Mouse (Mus musculus) midbrain, embryonic 10.5 days (tissue): Measurements from ENCODE around the gene Pgp. TPM values are rescaled to one million over a fixed set of nuclear protein-coding genes. Genes with fewer than 3 reads are reported as not detected.
A peak's percentile ranks its signal among the peaks of the same experiment; 100 is the strongest.
"Not testable (repeated sequence)": the region's sequence is repeated elsewhere in the genome, so short reads cannot be mapped to it uniquely, and the experiment has no call there.

ENCODE experiments used
- DNase-seq: peaks from one replicate; pipeline ENCODE4 v3.0.0-alpha.2; 2017; ENCODE audit warnings: low spot score
- H3K27ac ChIP-seq: fragments of 300-500 bp; sonication (generic); replicated peaks from 2 replicates; pipeline ENCODE4 v1.5.1; 2016; ENCODE audit warnings: mild to moderate bottlenecking
- H3K27me3 ChIP-seq: fragments of 300-500 bp; sonication (generic); 2 replicates; pipeline ENCODE4 v1.6.1; 2016; ENCODE audit warnings: low read depth, mild to moderate bottlenecking; ENCODE audit not compliant: poor library complexity, severe bottlenecking
- H3K36me3 ChIP-seq: fragments of 300-500 bp; sonication (generic); 2 replicates; pipeline ENCODE4 v1.6.1; 2016; ENCODE audit warnings: mild to moderate bottlenecking, moderate library complexity
- H3K4me1 ChIP-seq: fragments of 300-500 bp; sonication (generic); 2 replicates; pipeline ENCODE4 v1.6.1; 2016
- H3K4me3 ChIP-seq: fragments of 300-500 bp; sonication (generic); 2 replicates; pipeline ENCODE4 v1.5.1; 2016; ENCODE audit warnings: mild to moderate bottlenecking, moderate library complexity
- H3K9me3 ChIP-seq: fragments of 300-500 bp; sonication (generic); replicated peaks from 2 replicates; pipeline ENCODE4 v1.6.1; 2016; ENCODE audit warnings: mild to moderate bottlenecking
- WGBS: fragments of 180-500 bp; shearing (Covaris S2); methylation state at CpG from one replicate; pipeline ENCODE4 v1.1.7; 2016; 5-methylcytosine and 5-hydroxymethylcytosine counted together
- polyA plus RNA-seq: library from polyadenylated mRNA; unstranded; fragments of >200 nt; fragmentation: Nextera tagmentation; extraction: Ambion mirVana; gene quantifications from 2 replicates; pipeline ENCODE4 v1.2.1, GENCODE M21; 2016

Pgp gene
- polyA plus RNA-seq, result 76.4 and 83.5 TPM in 2 replicates

DNA sequence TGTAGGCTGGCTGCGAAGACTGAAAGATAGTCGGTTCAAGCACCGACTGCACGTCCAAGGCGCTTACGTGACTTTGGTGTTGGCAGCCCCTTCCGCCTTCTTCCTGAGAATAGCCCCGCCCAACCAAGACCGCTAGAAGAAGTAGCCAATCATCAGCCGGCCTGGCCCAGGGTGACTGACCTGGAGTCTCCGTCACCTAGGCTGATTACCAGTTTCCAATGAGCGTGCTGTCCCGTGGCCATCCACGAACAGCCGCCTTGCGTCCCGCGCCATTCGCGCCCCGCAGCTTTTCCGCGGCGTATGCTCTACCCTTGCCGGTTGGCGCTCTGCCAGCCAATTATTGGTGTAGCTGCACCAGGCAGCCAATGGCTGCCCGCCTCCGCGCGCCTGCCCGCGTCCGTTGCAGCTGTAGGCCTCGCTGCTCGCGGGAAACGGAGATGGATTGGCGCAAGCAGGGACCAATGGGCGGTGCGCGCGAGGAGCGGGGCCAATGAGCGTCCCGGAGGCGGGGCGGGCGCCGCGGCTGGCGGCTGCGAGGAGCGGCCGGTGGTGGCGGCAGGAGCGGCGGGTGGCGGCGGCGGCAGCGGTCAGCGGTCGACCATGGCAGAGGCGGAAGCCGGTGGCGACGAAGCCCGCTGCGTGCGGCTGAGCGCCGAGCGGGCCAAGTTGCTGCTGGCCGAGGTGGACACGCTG lies at the start of gene Pgp, which contains the start of gene E4f1:
Gene Pgp (plus strand): TSS at position 483 of the 693 bp plus-strand sequence.
Gene E4f1 (minus strand): TSS at position 404 of the 693 bp plus-strand sequence.
- under 1% methylated on average over 75 of the region's 75 CpGs for WGBS
- H3K27me3 ChIP-seq, result no peaks in the 10 kb centered on the region
- H3K4me3 ChIP-seq, result peak within 1 kb of the TSS; percentile 95
- DNase-seq, result peak; percentile 98
- no peaks in the 10 kb centered on the region for H3K9me3 ChIP-seq
- H3K4me1 ChIP-seq, result peaks cover 26% of the 10 kb centered on the region
- peak within 1 kb of the TSS; percentile 93 for H3K27ac ChIP-seq
- H3K36me3 ChIP-seq, result peaks cover 28% of the 10 kb centered on the region

DNA sequence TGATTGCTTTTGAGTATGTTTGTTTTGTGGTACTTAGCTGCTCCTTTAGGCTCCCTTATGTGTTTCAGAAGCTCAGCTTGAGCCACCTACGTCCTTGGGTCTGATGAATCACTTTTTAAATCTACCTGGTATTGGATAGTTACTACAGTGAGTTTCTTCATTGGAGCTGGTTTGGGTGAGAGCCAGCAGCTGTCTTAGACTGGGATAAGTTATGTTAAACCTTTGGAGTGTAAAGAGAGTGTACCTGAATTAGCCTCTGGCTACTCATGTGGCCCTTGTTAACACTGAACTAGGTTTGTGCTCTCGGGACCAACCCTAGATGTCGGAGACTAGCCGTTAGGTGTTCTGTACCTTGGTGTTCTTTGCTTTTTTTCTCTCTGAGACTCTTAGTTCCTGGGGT lies 47.1 kb upstream of the Pgp start:
- Histone ChIP-seq H3K36me3 (peaks cover 78% of the 10 kb centered on the region), H3K9me3 (no peaks in the 10 kb centered on the region), H3K27ac (no peak overlapping the region), H3K4me1 (peaks cover 13% of the 10 kb centered on the region), H3K4me3 (no peak overlapping the region), H3K27me3 (no peaks in the 10 kb centered on the region)
- WGBS, result 95% methylated on average over 4 of the region's 4 CpGs
- DNase-seq, result no peak

DNA sequence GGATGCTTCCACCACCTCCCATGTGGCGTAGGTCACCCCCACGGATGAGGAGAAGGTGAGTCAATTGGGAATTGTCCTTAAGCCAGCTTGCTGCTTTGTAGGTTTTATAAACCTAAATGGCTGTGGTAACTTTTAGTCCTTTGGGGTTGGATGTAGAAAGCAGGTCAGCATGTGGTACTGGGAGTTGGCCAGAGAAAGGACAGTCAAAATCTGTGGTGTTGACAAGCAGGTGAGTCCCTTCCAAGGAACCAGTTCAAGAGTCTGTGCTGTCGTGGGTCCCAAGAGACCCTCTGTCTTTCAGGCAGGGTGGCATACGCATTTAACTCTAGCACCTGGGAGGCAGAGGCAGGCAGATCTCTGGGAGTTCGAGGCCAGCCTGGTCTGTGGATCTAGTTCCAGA lies 45.7 kb upstream of the Pgp start:
- 94% methylated on average over 5 of the region's 5 CpGs for WGBS

DNA sequence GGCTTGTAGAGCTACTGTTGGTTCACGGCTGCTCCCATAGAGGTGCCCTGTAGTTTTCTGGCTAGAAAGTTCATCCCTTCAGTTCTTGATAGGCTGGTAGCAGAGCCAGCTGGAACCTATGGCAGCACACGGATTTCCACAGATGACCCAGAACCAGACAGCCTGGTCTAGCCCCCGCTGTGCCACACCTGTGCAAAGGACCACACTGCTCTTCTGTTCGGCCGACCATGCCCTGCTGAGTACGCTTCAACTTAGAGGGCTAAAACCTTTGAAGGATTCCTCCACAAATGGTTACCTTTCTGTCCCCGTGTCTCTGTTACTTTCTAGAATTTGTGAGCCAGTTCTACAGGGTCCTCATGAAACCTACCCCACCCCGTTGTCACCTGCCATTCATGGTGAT lies 44.9 kb upstream of the Pgp start:
- H3K27ac ChIP-seq, H3K4me3 ChIP-seq, DNase-seq, H3K9me3 ChIP-seq, H3K27me3 ChIP-seq: not testable (repeated sequence)
- H3K4me1 ChIP-seq, result peaks cover 20% of the 10 kb centered on the region
- peaks cover 67% of the 10 kb centered on the region for H3K36me3 ChIP-seq
- 94% methylated on average over 6 of the region's 8 CpGs for WGBS

More for the DNA sequence above, 45.7 kb upstream of the Pgp start:
- Histone ChIP-seq H3K27ac (no peak overlapping the region), H3K4me3 (no peak overlapping the region), H3K36me3 (peaks cover 67% of the 10 kb centered on the region), H3K27me3 (no peaks in the 10 kb centered on the region), H3K4me1 (peaks cover 16% of the 10 kb centered on the region), H3K9me3 (no peaks in the 10 kb centered on the region)
- DNase-seq, result no peak

DNA sequence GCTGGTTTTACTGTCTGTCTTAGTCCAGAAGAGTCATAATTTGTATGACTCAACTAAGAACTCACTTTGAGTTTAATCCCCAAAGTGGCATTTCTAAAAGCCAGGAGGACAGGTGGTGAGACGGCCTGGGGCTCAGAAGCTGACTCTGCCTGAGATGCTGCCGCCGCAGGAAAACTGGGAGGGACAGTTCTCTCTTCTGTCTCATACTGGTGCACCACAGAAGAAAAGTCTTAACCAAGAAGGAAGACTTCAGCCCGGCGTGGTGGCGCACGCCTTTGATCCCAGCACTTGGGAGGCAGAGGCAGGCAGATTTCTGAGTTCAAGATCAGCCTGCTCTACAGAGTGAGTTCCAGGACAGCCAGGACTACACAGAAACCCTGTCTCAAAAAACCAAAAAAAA lies 44.3 kb upstream of the Pgp start:
- Histone ChIP-seq H3K27me3 (no peaks in the 10 kb centered on the region), H3K4me3 (no peak overlapping the region), H3K9me3 (no peaks in the 10 kb centered on the region), H3K36me3 (peaks cover 65% of the 10 kb centered on the region), H3K27ac (no peak overlapping the region), H3K4me1 (peaks cover 20% of the 10 kb centered on the region)
- no peak for DNase-seq
- WGBS, result 90% methylated on average over 7 of the region's 7 CpGs

DNA sequence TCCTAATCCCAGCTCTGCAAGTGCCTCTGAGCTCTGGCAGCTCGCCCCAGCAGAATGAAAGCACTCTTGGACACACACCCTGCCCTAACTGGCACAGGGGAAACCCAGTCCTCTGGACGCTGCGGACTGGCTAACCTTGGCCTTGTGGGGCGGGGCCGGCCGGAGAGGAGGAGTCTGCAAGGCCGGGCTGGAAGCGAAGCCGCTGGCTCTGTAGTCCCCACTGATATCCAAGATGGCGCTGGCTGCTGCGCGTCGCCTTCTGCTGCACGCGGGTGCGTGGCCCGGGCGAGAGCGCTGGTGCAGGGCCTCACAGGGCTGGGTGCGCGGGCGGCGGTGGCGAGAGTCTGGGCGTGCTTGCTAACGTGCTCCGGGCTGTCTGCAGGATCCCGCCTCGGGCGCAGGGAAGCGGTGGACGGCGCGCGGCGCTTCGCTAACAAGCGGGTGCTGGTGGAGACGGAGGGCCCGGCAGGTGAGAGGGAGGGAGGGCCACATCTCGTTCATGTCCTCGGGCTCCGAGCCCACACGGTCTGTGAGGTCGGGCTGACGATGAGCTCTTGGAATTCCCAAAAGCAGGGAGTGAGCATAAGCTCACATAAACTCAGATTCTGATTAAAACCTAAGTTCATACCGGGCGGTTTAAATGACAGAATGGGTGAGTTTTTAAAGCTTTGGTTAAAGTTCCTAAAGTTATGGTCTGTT lies 43.6 kb upstream of the Pgp start, which contains the start of gene Eci1:
Gene Eci1 (plus strand): TSS at position 171 of the 699 bp plus-strand sequence.
- H3K36me3 ChIP-seq, result peaks cover 59% of the 10 kb centered on the region
- peak within 1 kb of the TSS; percentile 98 for H3K27ac ChIP-seq

DNA sequence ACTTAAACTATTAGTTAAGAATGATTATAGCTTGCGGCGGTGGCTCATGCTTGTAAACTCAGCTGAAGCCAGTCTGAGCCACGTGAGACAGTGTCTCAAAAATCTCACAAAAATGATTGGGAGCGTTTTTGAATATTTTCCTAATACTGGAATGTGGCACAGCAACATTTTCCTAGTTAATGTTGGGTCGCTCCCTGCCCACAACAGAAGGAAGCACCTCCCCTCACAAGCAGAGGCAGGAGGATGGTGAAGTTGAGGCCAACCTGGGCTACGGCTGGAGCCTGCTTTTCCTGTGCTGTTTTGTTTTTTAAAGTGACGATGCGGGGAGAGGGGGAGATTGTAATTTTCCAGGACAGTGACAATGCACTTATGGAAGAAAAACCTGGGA lies 43.0 kb upstream of the Pgp start:
- no peaks in the 10 kb centered on the region for H3K9me3 ChIP-seq
- peak overlapping the region; percentile 89 for H3K4me3 ChIP-seq
- H3K36me3 ChIP-seq, result peaks cover 57% of the 10 kb centered on the region
- DNase-seq, result no peak
- H3K4me1 ChIP-seq, result peaks cover 20% of the 10 kb centered on the region
- H3K27ac ChIP-seq, result peak overlapping the region; percentile 98
- 14% methylated on average over 8 of the region's 8 CpGs for WGBS
- no peaks in the 10 kb centered on the region for H3K27me3 ChIP-seq

More for the DNA sequence above, 43.6 kb upstream of the Pgp start, which contains the start of gene Eci1:
- WGBS, result under 1% methylated on average over 48 of the region's 48 CpGs
- Histone ChIP-seq H3K27me3 (no peaks in the 10 kb centered on the region), H3K4me3 (peak within 1 kb of the TSS; percentile 89), H3K4me1 (peaks cover 20% of the 10 kb centered on the region), H3K9me3 (no peaks in the 10 kb centered on the region)
- DNase-seq, result peak; percentile 94

DNA sequence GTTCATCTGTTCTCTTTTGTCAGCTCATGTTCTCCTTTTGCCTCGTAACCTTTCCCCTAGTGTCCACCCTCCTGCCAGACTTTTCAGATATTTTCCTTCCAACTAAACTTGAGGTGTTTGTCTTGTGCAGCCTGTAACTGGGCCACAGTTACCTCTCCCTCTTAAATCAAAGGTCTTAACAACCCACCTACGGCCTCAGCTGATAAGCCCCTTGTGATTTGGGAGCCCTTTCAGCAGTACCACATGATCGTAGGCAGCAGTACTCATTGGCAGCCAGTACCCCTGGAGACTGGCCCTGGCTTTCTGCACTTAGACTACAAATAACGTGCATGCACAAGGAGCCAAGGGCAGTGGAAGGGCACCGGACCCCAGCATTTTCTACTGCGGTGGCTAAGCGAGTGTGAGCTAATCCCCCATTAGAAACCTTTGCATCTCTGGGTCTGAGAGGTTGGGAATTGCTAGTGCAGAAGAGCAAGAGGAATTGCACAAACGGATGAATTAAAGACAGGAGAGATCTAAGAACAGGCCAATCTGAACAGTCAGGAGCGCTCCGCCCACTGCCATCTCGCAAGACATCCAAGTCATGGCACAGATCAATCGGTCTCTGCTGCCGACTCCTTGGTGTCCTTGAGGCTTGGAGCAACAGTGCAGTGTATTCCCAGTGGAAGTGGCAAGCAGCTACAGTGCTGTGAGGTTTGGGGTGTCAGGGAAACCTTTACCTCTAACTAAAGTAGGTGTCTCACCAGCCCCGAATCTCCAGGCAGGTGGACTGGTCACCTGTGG lies 40.8 kb upstream of the Pgp start:
- Histone ChIP-seq H3K4me3 (no peak overlapping the region), H3K27ac (no peak overlapping the region), H3K9me3 (no peaks in the 10 kb centered on the region), H3K4me1 (peaks cover 20% of the 10 kb centered on the region), H3K36me3 (peaks cover 50% of the 10 kb centered on the region), H3K27me3 (no peaks in the 10 kb centered on the region)
- DNase-seq, result no peak
- WGBS, result 90% methylated on average over 14 of the region's 14 CpGs

DNA sequence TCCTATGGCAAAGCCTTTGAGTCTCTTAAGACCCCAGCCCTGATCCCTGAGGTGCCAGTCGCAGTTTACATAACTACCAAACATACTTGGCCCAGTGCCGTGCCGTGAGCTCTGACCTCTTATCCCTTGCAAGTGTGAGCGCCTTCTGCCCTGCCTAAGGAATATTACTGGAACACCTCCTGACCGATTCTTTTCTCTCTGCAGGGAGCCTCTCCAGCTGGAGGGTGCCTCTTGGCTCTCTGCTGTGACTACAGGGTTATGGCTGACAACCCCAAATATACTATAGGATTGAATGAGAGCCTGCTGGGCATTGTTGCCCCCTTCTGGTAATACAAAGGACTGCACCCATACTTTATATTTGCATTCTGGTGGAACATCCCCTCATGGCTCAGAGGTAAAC lies 33.2 kb upstream of the Pgp start:
- Histone ChIP-seq H3K27me3 (no peaks in the 10 kb centered on the region), H3K4me1 (no peaks in the 10 kb centered on the region), H3K27ac (no peak overlapping the region), H3K9me3 (no peaks in the 10 kb centered on the region), H3K4me3 (no peak overlapping the region), H3K36me3 (peaks cover 90% of the 10 kb centered on the region)
- 78% methylated on average over 5 of the region's 5 CpGs for WGBS
- peak; percentile 34 for DNase-seq

DNA sequence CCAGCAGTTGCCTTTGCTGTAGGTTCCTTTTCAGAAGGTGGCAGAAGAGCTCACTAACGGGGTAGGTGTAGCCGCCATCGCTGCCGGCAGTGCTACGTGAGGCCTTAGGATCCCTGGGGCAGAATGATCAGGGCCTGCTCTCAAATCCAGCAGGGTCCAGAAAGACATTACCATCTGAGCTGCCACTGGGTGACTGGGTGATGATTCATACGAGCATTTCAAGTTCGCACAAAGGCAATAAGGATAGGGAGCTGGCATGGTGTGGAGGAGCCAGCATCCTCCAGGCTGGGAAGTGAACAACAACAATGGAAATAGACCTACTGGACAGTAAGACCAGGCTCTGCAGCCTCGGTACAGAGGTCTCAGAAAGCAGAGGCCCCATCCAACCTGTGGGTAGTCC lies 29.8 kb upstream of the Pgp start:
- Histone ChIP-seq H3K27ac (no peak overlapping the region), H3K9me3 (no peaks in the 10 kb centered on the region), H3K4me1 (no peaks in the 10 kb centered on the region), H3K36me3 (peaks cover 99% of the 10 kb centered on the region), H3K27me3 (no peaks in the 10 kb centered on the region), H3K4me3 (no peak overlapping the region)
- DNase-seq, result no peak
- 94% methylated on average over 8 of the region's 8 CpGs for WGBS

DNA sequence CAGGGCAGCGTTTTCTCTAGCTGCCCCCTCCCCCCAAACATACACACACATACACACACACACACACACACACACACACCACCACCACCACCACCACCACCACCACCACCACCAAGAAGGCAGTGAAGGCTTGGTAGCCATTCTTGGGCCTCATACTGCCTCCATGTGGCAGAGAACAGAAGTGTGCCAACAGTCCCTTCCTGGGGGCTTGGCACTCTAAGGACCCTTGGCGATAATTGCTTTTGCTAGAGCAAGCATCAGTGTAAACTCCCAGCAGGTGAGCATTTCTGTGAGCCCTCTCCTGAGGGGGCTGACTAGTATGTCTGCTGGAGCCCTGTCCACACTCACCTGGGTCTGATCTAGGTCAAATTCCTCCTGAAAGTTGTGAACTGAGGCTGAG lies 29.0 kb upstream of the Pgp start:
- DNase-seq, result no peak
- Histone ChIP-seq H3K36me3 (peaks cover 99% of the 10 kb centered on the region), H3K4me3 (no peak overlapping the region), H3K27me3 (no peaks in the 10 kb centered on the region), H3K9me3 (no peaks in the 10 kb centered on the region), H3K4me1 (no peaks in the 10 kb centered on the region), H3K27ac (no peak overlapping the region)
- 34% methylated on average over 2 of the region's 2 CpGs for WGBS

DNA sequence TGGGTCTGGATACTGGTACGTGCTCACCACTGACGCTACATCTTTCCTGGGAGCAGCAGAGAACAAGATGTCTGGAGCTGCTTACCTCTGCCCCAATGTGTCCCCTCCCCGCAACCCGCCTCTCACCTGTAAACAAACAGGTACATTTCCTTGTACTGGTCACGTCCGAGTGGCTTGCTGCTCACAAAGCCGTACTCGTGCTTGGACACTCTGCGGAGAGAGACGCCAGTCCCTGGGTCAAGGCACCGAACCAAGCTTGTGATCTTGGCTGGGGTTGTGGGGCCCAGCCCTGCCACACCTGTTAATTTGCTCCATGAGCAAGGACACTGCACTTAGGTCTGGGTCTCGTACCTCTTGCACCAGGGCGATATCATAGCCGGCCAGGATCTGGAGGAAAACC lies 28.1 kb upstream of the Pgp start:
- peaks cover 100% of the 10 kb centered on the region for H3K36me3 ChIP-seq
- H3K27me3 ChIP-seq, result no peaks in the 10 kb centered on the region
- H3K4me3 ChIP-seq, result no peak overlapping the region
- H3K27ac ChIP-seq, result no peak overlapping the region
- no peaks in the 10 kb centered on the region for H3K9me3 ChIP-seq
- DNase-seq, result no peak
- no peaks in the 10 kb centered on the region for H3K4me1 ChIP-seq
- 93% methylated on average over 14 of the region's 14 CpGs for WGBS
